ENCODE assay signal across 8 mouse cellular contexts in genomic region chr7:38166930-38167645, GRCm38 (mm10). TPM values are rescaled to one million over a fixed set of nuclear protein-coding genes. Genes with fewer than 3 reads are reported as not detected.
A peak's percentile ranks its signal among the peaks of the same experiment; 100 is the strongest.
DNase-seq lines count a peak whose midpoint lies in the region; ATAC-seq and TF ChIP-seq lines count a peak whose summit lies in the region.

No protein-coding gene starts in this region.

- H3K9ac ChIP-seq in forebrain, embryonic 15.5 days (replicated peaks): no peak overlapping the region
- H3K9ac ChIP-seq in forebrain, embryonic 12.5 days: no peak overlapping the region
- H3K9ac ChIP-seq in hindbrain, embryonic 11.5 days (ENCODE audit: low read depth, low read length): no peak overlapping the region
- H3K9ac ChIP-seq in liver, embryonic 16.5 days (ENCODE audit: low read depth, low read length): no peak overlapping the region

- H3K9me3 ChIP-seq in forebrain, embryonic 15.5 days: no peaks in the 10 kb centered on the region
- H3K9me3 ChIP-seq in forebrain, embryonic 12.5 days: no peaks in the 10 kb centered on the region
- H3K9me3 ChIP-seq in E14TG2a.4 (ENCODE audit: low read length): 0 out of 2 replicates have a peak, but pooled peaks cover under 1% of the 10 kb centered on the region
- no peaks in the 10 kb centered on the region for H3K9me3 ChIP-seq in hindbrain, embryonic 11.5 days (ENCODE audit: control insufficient read depth, low read length)
- H3K9me3 ChIP-seq in liver, embryonic 16.5 days (replicated peaks; ENCODE audit: control insufficient read depth, low read length): no peaks in the 10 kb centered on the region

- peaks cover 5% of the 10 kb centered on the region; the same call in 1 of the 2 replicates for H3K4me1 ChIP-seq in forebrain, embryonic 15.5 days
- no peaks in the 10 kb centered on the region for H3K4me1 ChIP-seq in forebrain, embryonic 12.5 days
- H3K4me1 ChIP-seq in E14TG2a.4 (replicated peaks; ENCODE audit: low read depth, low read length): peaks cover 34% of the 10 kb centered on the region
- H3K4me1 ChIP-seq in hindbrain, embryonic 11.5 days (replicated peaks; ENCODE audit: control insufficient read depth, insufficient read depth, low read length): no peaks in the 10 kb centered on the region
- H3K4me1 ChIP-seq in liver, embryonic 16.5 days (ENCODE audit: control insufficient read depth, low read depth, low read length): no peaks in the 10 kb centered on the region

- 0 out of 2 replicates have a peak overlapping the region, but pooled peaks have one; percentile 15 for H3K4me2 ChIP-seq in forebrain, embryonic 15.5 days (replicated peaks)
- H3K4me2 ChIP-seq in forebrain, embryonic 12.5 days: no peak overlapping the region
- H3K4me2 ChIP-seq in hindbrain, embryonic 11.5 days (replicated peaks; ENCODE audit: low read depth, low read length): no peak overlapping the region
- H3K4me2 ChIP-seq in liver, embryonic 16.5 days (ENCODE audit: low read depth, low read length): peak overlapping the region; percentile 37

- H3K27me3 ChIP-seq in forebrain, embryonic 15.5 days: no peaks in the 10 kb centered on the region
- H3K27me3 ChIP-seq in forebrain, embryonic 12.5 days: no peaks in the 10 kb centered on the region
- peaks cover 5% of the 10 kb centered on the region for H3K27me3 ChIP-seq in E14TG2a.4 (ENCODE audit: insufficient read depth, low read length)
- no peaks in the 10 kb centered on the region for H3K27me3 ChIP-seq in hindbrain, embryonic 11.5 days (ENCODE audit: control insufficient read depth, insufficient read depth, low read length)
- no peaks in the 10 kb centered on the region for H3K27me3 ChIP-seq in liver, embryonic 16.5 days (ENCODE audit: control insufficient read depth, insufficient read depth, low read depth, low read length)

- no peak overlapping the region for H3K4me3 ChIP-seq in forebrain, embryonic 15.5 days
- H3K4me3 ChIP-seq in forebrain, embryonic 12.5 days (replicated peaks): no peak overlapping the region
- peak overlapping the region; percentile 68 for H3K4me3 ChIP-seq in E14TG2a.4 (replicated peaks; ENCODE audit: low read length)
- H3K4me3 ChIP-seq in hindbrain, embryonic 11.5 days (ENCODE audit: low read depth, low read length): no peak overlapping the region
- no peak overlapping the region for H3K4me3 ChIP-seq in liver, embryonic 16.5 days (ENCODE audit: low read depth, low read length)

- TF ChIP-seq CTCF in E14TG2a.4 (conservative IDR thresholded peaks at IDR 0.05; ENCODE audit: low read length): no peak

- H3K27ac ChIP-seq in forebrain, embryonic 15.5 days (replicated peaks): no peak overlapping the region
- H3K27ac ChIP-seq in forebrain, embryonic 12.5 days: no peak overlapping the region
- H3K27ac ChIP-seq in hindbrain, embryonic 11.5 days (ENCODE audit: low read depth, low read length): no peak overlapping the region
- H3K27ac ChIP-seq in liver, embryonic 16.5 days (ENCODE audit: low read length): no peak overlapping the region

- ATAC-seq in forebrain, embryonic 15.5 days (replicated peaks): 0 out of 2 replicates have a peak, but pooled peaks have one; percentile 21
- no peak for ATAC-seq in forebrain, embryonic 12.5 days (ENCODE audit: low FRiP score)
- no peak for ATAC-seq in hindbrain, embryonic 11.5 days (ENCODE audit: low FRiP score)
- ATAC-seq in liver, embryonic 16.5 days (ENCODE audit: low read depth): no peak

- 73% methylated on average over 21 of the region's 21 CpGs for WGBS in forebrain, embryonic 15.5 days
- WGBS in forebrain, embryonic 12.5 days: 74% methylated on average over 21 of the region's 21 CpGs
- 59% methylated on average over 21 of the region's 21 CpGs for WGBS in hindbrain, embryonic 11.5 days
- WGBS in liver, embryonic 16.5 days (ENCODE audit: insufficient replicate concordance): 23% methylated on average over 21 of the region's 21 CpGs

- H3K36me3 ChIP-seq in forebrain, embryonic 15.5 days: no peaks in the 10 kb centered on the region
- H3K36me3 ChIP-seq in forebrain, embryonic 12.5 days (replicated peaks): no peaks in the 10 kb centered on the region
- no peaks in the 10 kb centered on the region for H3K36me3 ChIP-seq in E14TG2a.4 (ENCODE audit: insufficient read depth, low read length)
- no peaks in the 10 kb centered on the region for H3K36me3 ChIP-seq in hindbrain, embryonic 11.5 days (ENCODE audit: control insufficient read depth, insufficient read depth, low read length)
- no peaks in the 10 kb centered on the region for H3K36me3 ChIP-seq in liver, embryonic 16.5 days (ENCODE audit: control insufficient read depth, insufficient read depth)

- peak; percentile 11 for DNase-seq in hindbrain, embryonic 11.5 days (ENCODE audit: low spot score)
- no peak for DNase-seq in retina, embryonic 14.5 days (ENCODE audit: low spot score)
- DNase-seq in gastrocnemius, adult 18-20 months (ENCODE audit: low spot score): no peak
- DNase-seq in adipocyte (ENCODE audit: low spot score): no peak

RNA-seq across cellular contexts. Expression of gene 1600014C10Rik, which starts 15.9 kb away (rescaled TPM):
- polyA plus RNA-seq in forebrain, embryonic 15.5 days (2015; fragmentation: Nextera tagmentation; extraction: Ambion mirVana): 16.8 and 17.7 TPM in 2 replicates
- 12.1 and 14.2 TPM in 2 replicates for polyA plus RNA-seq in forebrain, embryonic 12.5 days (2016; fragmentation: Nextera tagmentation; extraction: Ambion mirVana)
- polyA plus RNA-seq in hindbrain, embryonic 11.5 days (2014; fragmentation: Nextera tagmentation; extraction: Ambion mirVana): 14.7 and 18.5 TPM in 2 replicates
- polyA plus RNA-seq in liver, embryonic 16.5 days (2015; fragmentation: Nextera tagmentation; extraction: Ambion mirVana): 20.2 and 21.6 TPM in 2 replicates
- 10 to 100 TPM; 26.5 to 27.1 TPM for total RNA-seq in gastrocnemius, adult 18-20 months (2021)

RNA-seq across cellular contexts. Expression of gene Ccne1, which starts 59.8 kb away (rescaled TPM):
- 13.9 and 16.4 TPM in 2 replicates for polyA plus RNA-seq in forebrain, embryonic 15.5 days (2015; fragmentation: Nextera tagmentation; extraction: Ambion mirVana)
- polyA plus RNA-seq in forebrain, embryonic 12.5 days (2016; fragmentation: Nextera tagmentation; extraction: Ambion mirVana): 43.4 and 44.1 TPM in 2 replicates
- 56.6 and 60.5 TPM in 2 replicates for polyA plus RNA-seq in hindbrain, embryonic 11.5 days (2014; fragmentation: Nextera tagmentation; extraction: Ambion mirVana)
- 59.0 and 68.6 TPM in 2 replicates for polyA plus RNA-seq in liver, embryonic 16.5 days (2015; fragmentation: Nextera tagmentation; extraction: Ambion mirVana)
- under 1 TPM in 1 of 2 experiments, not detected in 1; 0.14 TPM for total RNA-seq in gastrocnemius, adult 18-20 months (2021)

Comparison
In these comparisons a context has a peak if more than half of its experiments do, and no peak if none do; other contexts are left out.
1. H3K4me2 ChIP-seq: peak in forebrain, embryonic 15.5 days (single experiment) and liver, embryonic 16.5 days (single experiment); none in forebrain, embryonic 12.5 days (single experiment) and hindbrain, embryonic 11.5 days (single experiment).